Mouse (Mus musculus) ovary, postnatal 10 days (tissue): ENCODE measurements around the gene Arpc1a.

Source experiments
- DNase-seq: peaks from one replicate; pipeline ENCODE4 v3.0.0; 2022; ENCODE audit warnings: low spot score

The Arpc1a gene

GRCm38 (mm10) chr5:145140611-145141010 lies 57.0 kb downstream of the Arpc1a start:
- no peak for DNase-seq

- DNase-seq: no peak
These were observed 64.1 kb downstream of the Arpc1a start for GRCm38 (mm10) chr5:145147748-145148147.

GRCm38 (mm10) chr5:145149294-145149693 lies 65.7 kb downstream of the Arpc1a start:
- no peak for DNase-seq

- no peak for DNase-seq
These were observed 69.1 kb downstream of the Arpc1a start for GRCm38 (mm10) chr5:145152690-145153089.
